Mouse (Mus musculus) common myeloid progenitor, adult 5-6 weeks (primary cell): ENCODE measurements around the gene Rngtt. TPM values are rescaled to one million over a fixed set of nuclear protein-coding genes. Genes with fewer than 3 reads are reported as not detected.
"Not testable (repeated sequence)": the region's sequence is repeated elsewhere in the genome, so short reads cannot be mapped to it uniquely, and the experiment has no call there.

ENCODE experiments used
- ATAC-seq: replicated peaks from 2 replicates; pipeline ENCODE4 v1.8.0; 2016; ENCODE audit warnings: low read depth, mild to moderate bottlenecking, moderate TSS enrichment, inconsistent platforms; ENCODE audit not compliant: poor library complexity, severe bottlenecking
- total RNA-seq: library from RNA; stranded (forward); fragments of 200-1000, 187-1606 nt; gene quantifications from 2 replicates; pipeline ENCODE4 v1.2.3, GENCODE M21; 2017

Gene Rngtt
- total RNA-seq, 1 experiment from 2014 or later = 46.5 TPM

- no peak for ATAC-seq
These were observed 107.3 kb downstream of the Rngtt start for GRCm38 (mm10) chr4:33417391-33417790.

DNA sequence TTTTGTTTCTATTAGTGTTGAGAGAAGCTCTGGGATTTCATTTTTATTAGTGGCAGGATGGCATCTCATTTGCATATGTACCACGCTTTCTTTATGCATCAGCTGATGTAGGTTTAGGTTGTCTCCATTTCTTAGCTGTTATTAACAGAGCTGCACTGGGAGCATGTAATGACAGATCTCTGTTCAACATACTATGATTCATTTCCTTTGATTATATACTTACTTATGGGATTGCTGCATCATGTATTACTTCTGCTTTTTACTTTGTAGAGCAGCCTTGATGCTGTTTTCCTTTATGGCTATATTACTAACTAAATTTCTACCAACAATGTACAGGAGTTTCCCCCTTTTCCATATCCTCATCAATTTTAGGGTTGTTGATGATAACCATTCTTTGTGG lies 109.5 kb downstream of the Rngtt start:
- peak; percentile 62; the same call in 1 of the 2 replicates for ATAC-seq

- ATAC-seq = no peak
These were observed 118.7 kb downstream of the Rngtt start for GRCm38 (mm10) chr4:33428856-33429255.

GRCm38 (mm10) chr4:33441864-33442263 lies 131.8 kb downstream of the Rngtt start:
- ATAC-seq = no peak

GRCm38 (mm10) chr4:33446265-33446664 lies 136.2 kb downstream of the Rngtt start:
- no peak for ATAC-seq

DNA sequence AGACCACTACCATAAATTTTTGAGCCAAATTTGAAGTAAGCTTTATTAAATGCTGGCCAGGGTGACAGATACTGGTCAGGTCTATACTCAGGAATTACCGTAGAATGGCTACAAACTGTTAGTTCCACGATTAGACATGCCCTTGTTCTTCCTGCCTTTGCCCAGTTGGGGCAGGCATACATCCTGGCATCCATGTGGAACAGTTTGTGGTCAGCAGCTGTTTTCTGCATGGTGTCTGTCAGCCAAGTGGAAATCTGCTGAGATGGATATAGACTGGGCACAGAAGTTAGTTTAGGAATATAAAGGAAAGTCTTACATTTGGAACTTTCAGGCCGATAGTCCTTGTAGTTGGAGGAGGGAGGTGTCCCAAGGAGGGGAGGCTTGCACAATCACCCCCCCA lies 136.8 kb downstream of the Rngtt start:
- ATAC-seq = no peak

DNA sequence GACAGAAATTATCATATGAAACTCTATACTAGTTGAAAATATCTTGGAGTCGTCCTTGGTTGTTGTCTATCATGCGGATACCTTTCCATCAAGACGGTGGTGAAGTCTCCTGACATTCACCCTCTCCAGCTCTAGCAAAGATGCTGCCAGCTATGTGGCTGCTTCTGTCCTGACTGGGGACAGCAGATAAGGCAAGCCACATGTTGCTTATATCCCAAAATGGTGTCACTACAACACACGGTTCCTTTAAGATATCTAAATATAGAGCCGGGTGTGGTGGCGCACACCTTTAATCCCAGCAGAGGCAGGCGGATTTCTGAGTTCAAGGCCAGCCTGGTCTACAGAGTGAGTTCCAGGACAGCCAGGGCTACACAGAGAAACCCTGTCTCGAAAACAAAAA lies 140.2 kb downstream of the Rngtt start:
- not testable (repeated sequence) for ATAC-seq

- ATAC-seq = no peak
These were observed 149.7 kb downstream of the Rngtt start for GRCm38 (mm10) chr4:33459851-33460250.

- no peak for ATAC-seq
These were observed 154.3 kb downstream of the Rngtt start for GRCm38 (mm10) chr4:33464432-33464831.

DNA sequence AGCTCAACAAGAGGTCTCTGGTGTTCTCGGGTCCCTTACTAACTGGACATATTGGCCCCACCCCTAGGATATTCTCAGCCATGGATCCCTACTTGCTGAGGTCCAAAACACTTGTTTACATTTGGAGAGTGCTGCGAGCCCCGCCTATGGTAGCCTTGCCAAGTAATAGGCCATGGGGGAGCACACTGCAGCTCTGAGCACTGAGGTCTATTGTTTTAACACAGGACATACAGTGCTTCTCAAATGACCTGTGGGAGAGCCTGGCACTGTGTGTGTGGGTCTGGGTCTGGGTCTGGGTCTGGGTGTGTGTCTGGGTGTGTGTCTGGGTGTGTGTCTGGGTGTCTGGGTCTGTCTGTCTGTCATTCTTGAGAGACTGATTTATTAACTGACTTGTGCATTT lies 155.8 kb downstream of the Rngtt start:
- no peak for ATAC-seq

DNA sequence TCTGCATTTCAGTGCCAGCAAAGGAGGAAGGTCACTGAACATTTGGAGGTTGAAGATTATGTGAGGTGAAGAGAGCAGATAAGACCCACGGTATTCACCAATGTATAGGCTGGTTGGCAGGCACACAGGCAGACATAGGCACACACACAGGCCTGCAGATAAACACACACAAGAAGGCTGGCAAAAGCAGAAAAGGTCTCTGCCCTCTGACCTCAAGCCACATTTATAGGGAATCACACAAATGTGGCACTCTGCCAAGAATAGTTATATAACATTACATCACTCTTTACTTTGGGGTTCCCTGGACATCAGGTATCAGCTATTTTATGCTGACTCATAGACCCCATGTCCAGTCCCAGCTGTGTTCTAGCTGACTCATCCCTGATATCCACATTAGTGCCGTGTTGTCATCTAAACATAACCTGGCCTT lies 156.9 kb downstream of the Rngtt start:
- peak; percentile 93 for ATAC-seq

DNA sequence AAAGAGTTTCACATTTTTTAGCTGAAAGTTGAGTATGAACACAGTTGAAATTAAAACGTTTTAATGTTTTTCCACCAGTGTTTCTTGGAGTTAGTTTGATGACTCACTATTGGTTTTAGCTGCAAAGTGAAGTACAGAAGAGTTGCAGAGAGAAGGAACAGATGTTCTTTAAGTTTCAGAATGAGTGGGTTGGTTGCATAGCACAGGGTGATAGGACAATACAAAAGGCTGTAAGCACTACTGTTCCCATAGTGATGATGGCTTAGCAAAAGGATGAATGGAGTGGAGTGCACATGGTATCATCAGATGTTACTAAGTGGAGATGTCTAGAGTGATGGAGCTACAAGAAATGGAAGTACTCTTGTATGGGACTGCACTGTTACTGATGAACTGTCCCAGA lies 157.5 kb downstream of the Rngtt start:
- no peak for ATAC-seq

- ATAC-seq = no peak
These were observed 158.0 kb downstream of the Rngtt start for GRCm38 (mm10) chr4:33468151-33468550.

DNA sequence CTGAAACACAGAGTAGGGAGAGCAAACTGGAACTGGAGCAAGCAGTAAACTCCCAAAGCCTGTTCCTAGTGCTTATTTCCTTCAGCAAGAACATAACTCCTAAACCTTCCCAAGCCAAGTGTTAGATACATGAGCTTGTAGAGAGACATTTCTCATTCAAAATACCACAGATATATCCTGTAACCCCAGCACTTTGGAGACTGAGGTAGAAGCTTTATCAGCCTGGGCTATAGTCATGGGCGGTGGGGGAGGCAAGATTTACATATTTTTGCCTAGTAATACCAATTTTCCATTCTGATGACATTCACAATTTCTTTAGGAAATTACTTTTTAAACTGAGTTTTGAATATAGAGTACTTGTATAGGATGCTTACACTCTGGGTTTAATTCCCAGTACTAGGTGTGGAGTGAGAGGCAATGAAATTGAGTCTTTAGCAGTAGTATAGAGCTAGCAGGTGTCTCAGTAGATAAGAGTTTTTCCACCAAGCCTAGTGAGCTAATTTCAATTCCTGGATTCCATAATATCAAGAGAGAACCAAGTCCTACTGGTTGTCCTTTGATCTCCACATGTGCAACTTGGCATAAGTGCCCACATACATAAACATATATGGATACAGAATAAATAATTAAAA lies 160.7 kb downstream of the Rngtt start:
- no peak for ATAC-seq

DNA sequence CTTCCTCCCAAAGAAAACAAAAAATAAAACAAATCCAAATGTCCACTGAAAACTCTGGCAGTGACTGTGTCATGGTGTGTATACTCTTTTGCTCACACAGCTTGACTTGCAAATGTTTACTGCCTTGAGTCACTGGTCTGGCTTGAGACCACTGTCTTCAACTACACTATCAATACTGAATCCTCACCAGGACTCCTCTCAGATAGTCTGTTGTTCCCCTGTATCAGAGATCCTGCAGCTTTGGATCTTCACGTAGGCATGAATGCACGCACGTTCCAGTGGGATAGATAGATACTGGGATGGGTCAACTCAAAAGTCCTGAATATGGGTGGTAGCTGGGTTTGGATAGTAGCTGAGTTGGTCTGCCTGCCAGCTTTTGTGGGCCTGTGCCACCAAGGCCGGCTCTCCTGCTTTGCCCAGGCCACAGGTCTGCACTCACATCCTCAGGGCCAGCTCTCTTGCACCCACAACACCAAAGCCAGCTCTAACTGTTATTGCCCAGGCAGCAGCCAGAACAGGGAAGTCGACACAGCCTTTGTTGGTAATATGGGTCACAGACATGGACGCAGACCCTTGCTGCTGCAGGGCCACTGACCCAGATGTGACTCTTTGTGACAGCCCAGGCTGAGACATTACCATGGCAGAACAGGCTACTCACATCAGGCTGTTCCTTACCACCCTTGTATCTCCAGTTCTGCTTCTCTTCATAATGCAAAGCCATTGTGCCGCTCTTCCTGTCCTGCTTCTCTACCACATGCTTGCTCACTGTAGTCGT lies 168.1 kb downstream of the Rngtt start:
- no peak for ATAC-seq

DNA sequence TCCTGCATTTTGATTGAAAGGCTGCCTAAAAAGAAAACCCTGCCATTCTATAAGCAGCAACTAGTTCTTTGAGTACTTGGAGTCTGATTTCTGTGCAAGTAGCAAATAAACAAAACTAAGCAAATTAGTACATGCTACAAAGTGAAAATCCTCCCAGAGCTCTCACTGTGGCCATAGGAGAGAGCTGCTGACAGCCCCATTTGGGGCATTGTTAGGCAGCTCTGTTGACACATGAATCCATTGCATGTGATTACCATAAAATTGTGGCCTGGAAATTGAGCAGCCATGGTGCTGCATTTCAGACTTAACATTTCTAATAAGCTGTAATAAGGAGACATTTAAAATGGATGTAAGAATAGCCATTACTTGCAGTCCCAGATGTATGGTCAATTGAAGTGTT lies 171.6 kb downstream of the Rngtt start:
- ATAC-seq = no peak

- ATAC-seq = no peak
These were observed 175.9 kb downstream of the Rngtt start for GRCm38 (mm10) chr4:33486050-33486449.

GRCm38 (mm10) chr4:33491108-33491507 lies 181.0 kb downstream of the Rngtt start:
- no peak for ATAC-seq

DNA sequence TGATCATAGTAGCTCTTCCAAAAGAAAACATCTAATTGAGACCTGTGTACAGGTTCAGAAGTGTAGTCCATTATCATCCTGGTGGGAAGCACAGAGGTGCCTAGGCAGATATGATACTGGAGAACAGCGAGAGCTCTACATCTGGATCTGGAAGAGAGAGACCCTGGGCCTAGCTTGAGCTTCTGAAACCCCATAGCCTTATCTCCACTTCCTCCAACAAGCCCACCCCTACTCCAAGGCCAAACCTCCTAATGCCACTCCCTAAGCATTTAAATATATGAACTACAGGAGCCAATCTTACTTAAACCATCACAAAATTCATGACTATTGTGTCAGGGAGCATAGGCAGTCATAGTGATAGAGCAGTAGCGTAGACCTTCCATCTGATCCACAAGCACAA lies 184.3 kb downstream of the Rngtt start:
- ATAC-seq = no peak

DNA sequence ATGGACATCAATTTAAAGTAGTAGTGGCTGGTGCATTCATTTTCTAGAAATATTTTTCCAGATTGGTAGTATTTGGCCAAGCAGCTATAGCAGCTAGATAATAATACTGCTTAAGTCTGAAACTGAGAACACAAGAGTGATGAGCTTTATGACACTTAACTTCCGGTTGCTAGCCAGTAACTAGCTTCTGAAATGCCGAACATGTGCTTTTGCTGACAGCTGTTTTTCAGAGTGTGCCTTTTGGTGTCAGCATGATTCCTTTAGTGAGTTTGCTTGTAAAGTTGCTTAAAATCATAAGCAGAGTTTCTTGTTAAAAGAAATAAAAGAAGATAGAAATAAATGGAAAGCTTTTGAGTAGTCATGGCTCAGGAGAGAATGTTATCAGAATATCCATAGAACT lies 186.9 kb downstream of the Rngtt start:
- no peak for ATAC-seq

- no peak for ATAC-seq
These were observed 187.5 kb downstream of the Rngtt start for GRCm38 (mm10) chr4:33497657-33498056.
